Mouse (Mus musculus) small intestine, adult 2 months (tissue): ENCODE data around the gene Wrap53. TPM values are rescaled to one million over a fixed set of nuclear protein-coding genes. Genes with fewer than 3 reads are reported as not detected.

Source experiments
- H3K27ac ChIP-seq: fragments of 200-500 bp; 2 replicates; pipeline ENCODE4 v1.5.1; 2012; ENCODE audit warnings: low read depth, low read length, control low read depth, inconsistent platforms; ENCODE audit not compliant: insufficient read depth
- H3K27me3 ChIP-seq: fragments of 200-500 bp; 2 replicates; pipeline ENCODE4 v1.6.1; 2012; ENCODE audit warnings: mild to moderate bottlenecking, moderate library complexity, low read length, inconsistent platforms; ENCODE audit not compliant: control insufficient read depth, insufficient read depth
- H3K36me3 ChIP-seq: fragments of 200-500 bp; 2 replicates; pipeline ENCODE4 v1.6.1; 2012; ENCODE audit warnings: mild to moderate bottlenecking, low read length, control low read depth, inconsistent platforms; ENCODE audit not compliant: control insufficient read depth, insufficient read depth
- H3K4me1 ChIP-seq: fragments of 200-500 bp; 2 replicates; pipeline ENCODE4 v1.6.1; 2012; ENCODE audit warnings: low read length, inconsistent platforms, mixed read lengths; ENCODE audit not compliant: control insufficient read depth, insufficient read depth, insufficient read length
- H3K4me3 ChIP-seq: fragments of 200-500 bp; 2 replicates; pipeline ENCODE4 v1.5.1; 2012; ENCODE audit warnings: low read depth, mild to moderate bottlenecking, control low read depth, inconsistent platforms, low read length, moderate library complexity
- CTCF ChIP-seq: fragments of 200-500 bp; IDR thresholded peaks from 2 replicates; pipeline ENCODE4 v1.5.1; 2012; ENCODE audit warnings: low read depth, mild to moderate bottlenecking, control low read depth, inconsistent platforms, low read length, moderate library complexity, mixed read lengths; ENCODE audit not compliant: insufficient replicate concordance, insufficient read length; ENCODE audit errors: extremely low read depth
- POLR2A ChIP-seq: fragments of 200-500 bp; IDR thresholded peaks from 2 replicates; pipeline ENCODE4 v1.6.1; 2012; ENCODE audit warnings: low read depth, mild to moderate bottlenecking, control low read depth, inconsistent platforms, low read length, moderate library complexity
- WGBS: fragments of 180-500 bp; shearing (Covaris S2); methylation state at CpG from one replicate; pipeline ENCODE4 v1.1.7; 2018; 5-methylcytosine and 5-hydroxymethylcytosine counted together
- polyA plus RNA-seq: library from polyadenylated mRNA; depleted of rRNA; stranded (reverse); fragments of >200 nt; gene quantifications from 2 replicates; pipeline ENCODE4 v1.2.3, GENCODE M21; 2012

Gene Wrap53
- polyA plus RNA-seq, 1 experiment = 20.2 TPM

DNA sequence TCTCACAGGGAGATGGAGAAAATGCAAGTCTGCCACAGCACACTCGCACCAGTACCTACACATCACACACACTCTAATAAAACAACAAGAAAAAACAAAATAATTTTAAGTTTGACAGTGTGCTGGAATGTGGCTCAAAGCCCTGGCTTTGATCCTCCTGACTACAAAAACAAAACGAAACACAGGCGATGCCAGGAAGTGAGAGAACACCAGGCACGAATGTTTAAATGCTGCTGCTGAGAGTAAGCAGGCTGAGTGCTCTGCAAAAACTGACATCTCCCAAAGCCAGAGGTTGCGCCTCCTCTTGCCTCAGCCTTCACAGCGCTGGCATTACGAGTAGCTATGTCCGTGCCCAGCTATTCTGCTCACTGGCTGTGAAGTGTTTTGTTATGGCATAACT lies 14.9 kb downstream of the Wrap53 start:
- 87% methylated on average over 8 of the region's 8 CpGs for whole genome bisulfite sequencing
- H3K27me3 ChIP-seq = peaks cover 4% of the 10 kb centered on the region; the same call in 1 of the 2 replicates
- peaks cover 43% of the 10 kb centered on the region for H3K36me3 ChIP-seq
- no peak overlapping the region for H3K27ac ChIP-seq
- no peaks in the 10 kb centered on the region; the same call in 1 of the 2 replicates for H3K4me1 ChIP-seq
- no peak for TF ChIP-seq CTCF
- no peak for TF ChIP-seq POLR2A
- no peak overlapping the region for H3K4me3 ChIP-seq

DNA sequence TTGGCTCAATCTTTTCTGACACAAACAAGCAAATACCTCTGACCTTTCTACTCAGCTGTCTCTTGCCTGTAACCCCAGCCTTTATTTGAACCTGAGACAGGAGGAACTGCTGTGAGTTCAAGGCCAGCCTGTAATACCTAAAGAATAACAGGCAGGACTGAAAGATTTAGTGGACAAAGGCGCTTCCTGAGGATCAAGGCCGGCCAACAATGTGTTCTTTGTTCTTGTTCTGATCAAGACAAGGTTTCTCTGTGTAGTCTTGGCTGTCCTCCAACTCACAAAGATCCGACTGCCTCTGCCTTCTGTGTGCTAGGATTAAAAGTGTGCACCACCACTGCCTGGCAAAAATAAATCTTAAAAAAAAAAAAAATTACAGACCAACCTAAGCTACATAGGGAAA lies 15.7 kb downstream of the Wrap53 start:
- Histone ChIP-seq H3K36me3 (peaks cover 43% of the 10 kb centered on the region), H3K27me3 (peaks cover 11% of the 10 kb centered on the region), H3K4me1 (no peaks in the 10 kb centered on the region; the same call in 1 of the 2 replicates), H3K27ac (no peak overlapping the region), H3K4me3 (no peak overlapping the region)
- TF ChIP-seq CTCF = no peak
- TF ChIP-seq POLR2A = no peak
- 40% methylated on average over 3 of the region's 3 CpGs for WGBS

- TF ChIP-seq POLR2A (no peak), CTCF (no peak)
- no peak overlapping the region for H3K27ac ChIP-seq
- no peak overlapping the region for H3K4me3 ChIP-seq
- H3K36me3 ChIP-seq = peaks cover 41% of the 10 kb centered on the region
- H3K27me3 ChIP-seq = peaks cover 11% of the 10 kb centered on the region
- 85% methylated on average over 13 of the region's 13 CpGs for WGBS
- no peaks in the 10 kb centered on the region; the same call in 1 of the 2 replicates for H3K4me1 ChIP-seq
Observed at GRCm38 (mm10) chr11:69563373-69563772, 16.7 kb downstream of the Wrap53 start.

- TF ChIP-seq POLR2A (no peak), CTCF (no peak)
- Histone ChIP-seq H3K27me3 (peaks cover 11% of the 10 kb centered on the region), H3K36me3 (peaks cover 38% of the 10 kb centered on the region), H3K4me1 (no peaks in the 10 kb centered on the region; the same call in 1 of the 2 replicates), H3K4me3 (no peak overlapping the region), H3K27ac (no peak overlapping the region)
- WGBS = 87% methylated on average over 16 of the region's 16 CpGs
Observed at GRCm38 (mm10) chr11:69560896-69561854, 18.9 kb downstream of the Wrap53 start.

DNA sequence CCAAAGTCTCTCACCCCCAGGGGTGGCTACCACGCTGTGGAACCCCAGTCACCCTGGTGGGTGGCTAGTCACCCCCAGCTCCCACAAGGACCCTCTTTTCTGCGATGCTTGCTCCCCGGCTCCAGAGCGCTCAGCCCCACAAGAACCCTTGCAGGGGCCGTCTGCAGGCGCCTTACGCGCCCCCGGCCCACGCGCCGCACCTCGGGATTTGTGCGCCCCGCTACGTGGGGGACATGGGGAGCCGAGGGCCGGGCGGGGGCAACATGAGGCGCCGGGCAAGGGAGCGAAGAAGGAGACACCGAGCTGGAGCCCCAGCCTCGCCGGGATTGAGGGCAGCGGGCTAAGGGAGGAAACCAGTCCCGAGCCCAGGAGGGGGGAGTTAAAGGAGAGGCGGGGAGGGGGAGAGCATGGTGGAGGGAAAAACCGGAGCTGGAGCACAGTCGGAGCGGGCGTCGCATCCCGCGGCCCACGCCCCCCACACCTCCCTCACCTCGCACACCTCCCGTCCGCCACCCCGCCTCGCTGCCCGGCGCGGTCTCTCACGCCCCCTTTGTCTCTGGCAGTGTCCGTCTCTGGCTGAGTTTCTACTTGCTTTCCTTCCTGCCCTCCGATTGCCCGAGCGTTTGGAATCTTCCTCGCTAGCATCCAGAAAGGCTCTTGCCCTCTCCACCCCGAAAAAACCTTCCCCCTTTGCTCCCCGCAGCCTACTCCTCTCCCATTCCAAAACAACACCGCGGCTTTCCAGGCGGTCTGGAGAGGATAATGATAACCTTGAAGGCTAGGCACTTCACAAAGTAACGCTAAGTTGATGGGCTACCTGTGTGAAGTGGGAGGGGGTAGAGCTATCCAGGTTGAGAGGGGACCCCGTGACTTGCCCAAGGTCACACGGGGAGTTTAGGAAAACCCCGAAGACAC lies 19.9 kb downstream of the Wrap53 start, which contains the start of gene Efnb3:
Efnb3 (minus strand) TSS at position 355 of the 915 bp plus-strand sequence.
- Histone ChIP-seq H3K36me3 (peaks cover 30% of the 10 kb centered on the region), H3K4me3 (0 out of 2 replicates have a peak within 1 kb of the TSS, but pooled peaks have one; percentile 6), H3K27me3 (peaks cover 11% of the 10 kb centered on the region), H3K27ac (no peak within 1 kb of the TSS), H3K4me1 (no peaks in the 10 kb centered on the region; the same call in 1 of the 2 replicates)
- TF ChIP-seq CTCF (no peak), POLR2A (no peak)
- WGBS = 18% methylated on average over 59 of the region's 59 CpGs

GRCm38 (mm10) chr11:69559183-69559582 lies 20.9 kb downstream of the Wrap53 start:
- H3K4me3 ChIP-seq = no peak overlapping the region
- 53% methylated on average over 5 of the region's 5 CpGs for WGBS
- no peaks in the 10 kb centered on the region for H3K4me1 ChIP-seq

More at GRCm38 (mm10) chr11:69559183-69559582, 20.9 kb downstream of the Wrap53 start:
- Histone ChIP-seq H3K36me3 (peaks cover 30% of the 10 kb centered on the region), H3K27ac (no peak overlapping the region), H3K27me3 (peaks cover 11% of the 10 kb centered on the region)
- TF ChIP-seq CTCF (no peak), POLR2A (no peak)
